Mouse (Mus musculus) urinary bladder, postnatal 36 days (tissue): Measurements from ENCODE around the gene Prmt8.

Experiments
- DNase-seq, 2 experiments: peaks; one replicate each; pipeline ENCODE4 v3.0.0; 2022; ENCODE audit warnings: low spot score in 2 of 2, mixed read lengths in 1 of 2

The Prmt8 gene

DNA sequence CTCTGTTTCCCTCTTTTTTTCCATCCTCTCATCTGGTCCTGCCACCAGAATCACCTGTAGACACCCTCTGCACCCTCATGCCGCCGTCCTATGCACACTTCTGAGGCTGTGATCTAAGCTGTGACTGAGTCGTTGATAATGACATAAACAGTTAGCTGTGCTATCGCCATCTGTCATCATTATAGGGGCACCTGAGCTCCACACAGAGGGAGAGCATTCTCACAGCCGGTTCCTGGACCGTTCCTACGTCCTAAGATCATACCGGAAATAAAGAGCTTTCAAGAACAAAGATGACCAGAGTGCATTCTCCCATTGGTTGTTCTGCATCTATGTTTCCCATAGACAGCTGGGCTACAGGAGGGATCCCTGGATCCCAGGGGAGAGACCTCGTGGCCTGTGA lies 28.6 kb downstream of the Prmt8 start:
- no peak for DNase-seq

DNA sequence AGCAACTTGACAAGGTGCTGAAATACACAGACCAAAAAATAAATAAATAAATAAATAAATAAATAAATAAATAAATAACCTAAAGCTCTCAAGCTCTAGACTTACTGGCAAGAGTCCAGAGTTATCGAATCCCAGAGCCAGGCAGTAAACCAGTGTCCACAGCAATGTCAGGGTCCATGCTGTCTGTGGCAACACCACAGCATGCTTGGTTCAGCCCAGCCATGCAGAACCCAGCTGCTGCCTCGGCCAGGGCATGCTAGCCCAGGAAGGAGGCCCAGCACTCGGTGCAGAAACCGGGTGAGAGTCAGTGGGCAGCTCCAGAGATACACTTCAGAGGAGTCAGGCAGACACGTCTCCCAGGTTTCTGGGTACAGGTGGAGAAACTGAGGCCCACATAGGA lies 29.4 kb downstream of the Prmt8 start:
- DNase-seq, result no peak

DNA sequence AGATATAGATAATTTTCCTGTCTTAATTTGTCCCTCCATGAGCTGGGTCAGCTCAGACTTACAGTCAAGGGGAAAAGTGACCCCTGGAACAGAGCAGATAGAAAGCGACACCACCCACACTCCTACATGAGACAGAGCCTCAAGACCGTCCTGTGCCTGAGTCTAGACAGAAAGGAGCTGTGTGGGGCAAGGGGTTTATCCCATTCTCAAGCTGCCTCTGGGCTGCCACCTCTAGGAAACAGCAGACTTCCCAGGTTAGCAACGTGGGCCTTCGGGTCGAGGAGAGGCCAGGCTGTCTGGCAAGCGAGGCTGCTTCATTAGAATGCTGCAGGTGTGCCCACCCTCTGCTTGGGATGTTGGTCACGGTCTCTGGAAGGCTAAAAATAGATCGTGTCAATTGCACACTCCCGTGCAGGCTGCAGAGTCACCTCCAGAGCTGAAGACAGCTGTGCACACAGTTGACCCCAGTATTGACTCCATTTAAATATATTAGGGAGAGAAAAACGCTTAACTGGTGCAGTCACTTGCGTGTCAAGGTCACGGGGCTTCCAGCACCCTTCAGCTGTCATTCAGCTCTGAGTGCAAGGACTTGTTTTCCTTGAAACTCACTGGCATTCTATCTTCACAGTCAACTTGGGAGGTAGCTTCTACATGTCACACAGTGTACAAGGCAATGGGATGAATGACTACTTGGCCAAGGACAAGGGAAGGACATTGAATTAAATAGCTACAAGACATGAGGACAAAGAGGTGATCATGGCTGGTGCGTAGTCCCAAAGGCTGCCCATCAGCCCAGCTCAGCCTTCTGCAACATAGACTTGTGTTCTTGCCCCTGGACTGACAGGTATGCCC lies 33.9 kb downstream of the Prmt8 start:
- DNase-seq, result no peak

DNA sequence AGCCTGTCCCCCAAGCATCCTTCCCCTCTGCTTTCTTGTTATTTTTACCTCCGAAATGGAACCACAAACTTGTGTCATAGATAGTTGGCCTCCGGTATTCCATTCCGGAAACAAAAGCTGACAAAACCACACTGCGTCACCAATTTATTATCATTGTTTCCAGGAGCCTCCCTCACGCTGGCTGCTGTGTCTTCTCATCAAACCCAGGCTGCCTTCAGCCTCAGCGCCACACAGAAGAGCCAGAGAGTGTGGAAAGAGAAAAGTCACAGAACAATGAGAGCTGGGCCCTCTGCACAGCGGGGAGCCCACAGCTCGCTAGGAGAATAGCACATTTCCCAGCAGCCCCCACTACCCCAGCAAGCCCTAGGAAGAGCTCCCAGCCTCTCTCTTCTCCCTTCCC lies 46.1 kb downstream of the Prmt8 start:
- DNase-seq, result no peak

DNA sequence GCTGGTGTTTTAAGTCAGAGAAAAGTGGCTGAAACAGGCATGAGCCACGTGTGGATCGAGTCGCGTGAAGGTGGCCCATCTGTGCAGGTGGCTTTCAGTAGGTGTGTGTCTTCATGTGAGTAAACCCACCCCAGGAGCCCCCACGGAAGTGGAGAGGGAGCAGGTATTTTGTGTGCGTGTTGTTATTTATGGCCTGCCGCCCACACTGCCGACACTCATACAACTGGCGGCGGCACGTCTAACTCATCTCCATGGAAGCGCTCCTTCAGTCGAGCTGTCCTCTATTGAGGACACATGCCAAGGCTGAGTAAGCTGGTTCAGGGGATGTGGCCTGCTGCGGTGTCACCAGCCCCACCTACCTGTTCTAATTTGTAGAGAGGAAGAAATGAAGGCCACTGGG lies 49.4 kb downstream of the Prmt8 start:
- no peak for DNase-seq

DNA sequence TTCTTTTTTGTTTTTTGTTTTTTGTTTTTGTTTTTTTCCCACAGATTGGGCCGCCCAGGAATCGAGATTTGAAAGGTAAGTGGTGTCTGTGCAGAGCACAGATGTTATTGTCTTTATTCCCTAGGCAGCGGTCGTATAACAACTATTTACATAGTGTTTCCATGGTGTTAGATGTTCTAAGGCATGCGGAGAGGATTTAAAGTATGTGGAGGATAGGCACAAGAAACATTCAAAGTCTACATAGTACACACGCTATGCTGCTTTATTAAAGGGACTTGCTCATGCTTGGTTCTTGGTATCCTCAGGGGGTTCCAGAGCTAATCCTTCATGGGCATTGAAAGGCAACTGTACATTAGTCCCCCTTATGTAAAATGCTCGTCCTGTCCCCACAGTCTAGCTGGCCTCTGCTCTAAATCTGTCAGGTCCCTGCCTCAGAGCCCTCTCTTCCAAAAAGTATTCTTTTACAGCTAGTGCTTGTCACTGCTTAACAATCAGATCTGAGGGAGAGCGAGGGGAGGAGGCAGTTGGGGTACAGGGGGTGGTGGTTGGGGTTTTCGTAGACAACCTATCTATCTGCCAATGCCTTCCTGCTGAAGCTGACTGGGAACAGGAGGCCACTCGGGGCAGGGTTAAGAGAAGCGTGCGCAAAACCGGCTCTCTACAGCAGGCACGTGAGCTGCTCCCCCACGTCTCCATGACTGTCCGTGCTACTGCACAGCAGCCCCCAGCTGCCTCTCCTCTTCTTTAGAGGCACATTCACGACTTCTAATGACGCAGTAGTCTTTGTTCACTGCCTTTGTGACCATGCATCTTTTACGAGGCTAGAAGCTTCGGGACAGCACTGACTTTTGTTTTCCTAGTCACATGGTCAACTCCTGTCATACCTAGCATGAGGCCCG lies 51.8 kb downstream of the Prmt8 start:
- DNase-seq, result no peak

DNA sequence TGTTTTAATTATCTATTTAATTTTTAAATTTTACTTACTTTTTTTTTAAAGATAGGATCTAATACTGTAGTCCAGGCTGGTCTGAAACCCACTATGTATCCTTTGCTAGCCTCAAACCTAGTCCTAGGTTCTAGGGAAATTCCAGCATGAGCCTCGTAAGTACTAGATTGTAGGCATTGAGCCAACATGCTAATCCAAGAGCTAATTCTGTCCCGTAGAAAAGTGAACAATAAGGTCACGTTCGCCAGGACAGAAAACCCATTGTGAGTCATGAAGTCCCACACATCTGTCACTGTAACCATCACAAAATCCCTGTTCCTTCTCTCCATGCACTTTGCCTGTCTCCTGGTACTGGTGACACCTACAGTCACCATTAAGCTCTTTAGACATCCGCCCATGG lies 53.8 kb downstream of the Prmt8 start:
- DNase-seq, result no peak

DNA sequence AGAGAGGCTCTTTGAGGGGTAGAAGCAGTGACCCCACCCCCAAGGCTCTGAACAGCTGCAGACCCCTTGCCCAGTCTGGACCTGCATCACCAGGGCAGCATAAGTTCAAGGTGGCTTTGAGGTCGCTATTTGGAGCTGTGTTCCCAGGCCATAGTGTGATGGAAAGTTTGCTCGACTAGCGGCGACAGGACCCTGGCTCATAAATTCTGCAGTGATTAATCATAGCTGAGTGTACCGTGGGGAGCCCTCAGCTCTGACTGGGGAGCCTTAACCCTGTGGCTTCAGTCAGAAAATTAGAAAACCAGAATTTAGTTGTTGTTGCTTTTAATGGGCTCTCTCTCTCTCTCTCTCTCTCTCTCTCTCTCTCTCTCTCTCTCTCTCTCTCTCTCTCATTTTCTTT lies 54.4 kb downstream of the Prmt8 start:
- peak in 1 of 2 experiments; percentile 2 for DNase-seq

DNA sequence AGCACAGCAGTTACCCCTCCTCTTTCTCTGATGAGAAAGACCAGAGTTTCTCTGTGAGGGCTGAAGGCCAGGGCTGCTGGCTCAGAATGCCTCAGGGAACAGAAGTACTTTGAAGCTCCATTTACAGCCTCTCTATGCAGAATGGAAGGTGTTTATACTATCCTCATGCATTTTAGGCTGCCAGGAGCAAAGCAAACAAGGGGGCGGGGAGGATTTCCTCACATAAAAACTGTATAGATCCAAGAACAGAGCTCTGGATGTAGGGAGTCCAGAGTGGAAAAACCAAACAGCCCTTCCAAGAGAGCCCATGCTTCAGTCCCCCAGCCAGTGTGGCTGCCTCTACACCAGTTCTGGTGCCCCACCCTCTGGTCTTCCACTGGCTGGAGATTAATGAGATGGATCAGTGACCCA lies 61.0 kb downstream of the Prmt8 start:
- DNase-seq, result no peak

DNA sequence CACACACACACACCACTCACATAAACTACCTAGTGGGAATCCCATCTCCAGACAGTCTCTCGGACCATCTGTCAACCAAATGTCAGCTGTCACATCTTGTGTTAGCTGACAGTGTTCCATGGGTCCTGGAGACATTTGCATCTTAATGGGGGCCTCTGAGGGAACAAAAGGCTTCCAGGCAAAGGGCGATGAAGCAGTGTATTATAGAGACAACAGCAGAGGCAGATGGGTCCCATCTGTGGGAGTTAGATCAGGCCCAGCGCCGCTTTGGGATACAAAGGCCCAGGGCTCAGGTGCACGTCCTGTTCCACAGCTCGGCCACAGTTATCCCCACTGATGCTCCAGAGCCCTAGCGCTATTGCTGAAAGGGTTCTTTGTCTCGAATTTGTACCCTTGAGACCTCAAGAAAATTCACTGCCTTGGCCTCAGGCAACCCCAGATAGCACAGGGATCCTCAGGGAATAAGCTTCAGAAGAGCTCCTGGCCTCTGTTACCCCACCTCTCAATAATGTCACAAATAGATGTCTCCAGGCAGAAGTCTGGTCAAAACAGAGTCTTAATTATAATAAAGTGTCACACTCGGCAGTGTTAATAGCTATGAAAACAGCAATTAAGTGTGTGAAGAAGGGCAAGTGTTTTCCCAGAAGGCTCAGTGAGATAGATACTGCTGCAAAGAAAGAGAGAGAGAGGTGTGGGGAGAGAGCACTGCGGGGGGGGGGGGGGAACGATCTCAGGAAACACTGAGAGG lies 68.1 kb downstream of the Prmt8 start:
- no peak for DNase-seq

DNA sequence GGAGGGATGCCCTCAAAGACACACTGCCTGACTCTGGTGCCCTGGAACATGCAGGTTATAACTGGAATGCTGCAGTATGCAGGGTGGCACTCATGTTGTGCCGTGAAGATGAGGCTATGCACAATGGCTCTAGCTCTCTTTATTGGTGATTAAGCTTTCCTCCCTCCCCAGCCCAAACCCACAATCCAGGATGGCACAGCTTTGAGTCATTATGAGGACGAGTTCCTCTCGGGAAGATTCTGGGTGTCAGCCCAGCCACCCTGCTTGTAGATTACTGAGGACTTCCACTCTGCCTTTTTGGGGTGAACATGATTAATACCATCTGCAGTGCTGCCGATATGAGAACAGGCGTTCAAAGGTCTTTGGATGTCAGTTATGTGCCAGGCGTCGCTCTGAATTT lies 75.6 kb downstream of the Prmt8 start:
- no peak for DNase-seq

DNA sequence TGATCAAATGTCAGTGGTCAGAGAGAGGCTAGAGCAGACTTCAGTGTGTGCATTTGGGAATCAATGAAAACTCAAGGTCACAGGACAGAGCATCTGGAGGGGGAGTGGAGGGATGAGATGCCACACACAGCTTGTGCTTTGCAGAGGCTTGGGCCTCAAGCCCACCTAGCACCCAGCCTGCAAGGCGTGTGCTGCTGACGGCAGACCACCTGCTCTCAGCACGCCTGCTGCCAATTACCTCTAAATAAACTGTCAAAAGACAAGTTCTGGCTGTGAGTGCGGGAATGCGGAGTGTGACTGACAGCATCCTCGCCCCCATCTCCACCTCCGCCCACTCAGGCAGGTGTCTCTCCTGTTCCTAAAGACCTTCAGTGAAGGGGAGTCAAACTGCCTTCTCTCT lies 77.0 kb downstream of the Prmt8 start:
- no peak for DNase-seq

DNA sequence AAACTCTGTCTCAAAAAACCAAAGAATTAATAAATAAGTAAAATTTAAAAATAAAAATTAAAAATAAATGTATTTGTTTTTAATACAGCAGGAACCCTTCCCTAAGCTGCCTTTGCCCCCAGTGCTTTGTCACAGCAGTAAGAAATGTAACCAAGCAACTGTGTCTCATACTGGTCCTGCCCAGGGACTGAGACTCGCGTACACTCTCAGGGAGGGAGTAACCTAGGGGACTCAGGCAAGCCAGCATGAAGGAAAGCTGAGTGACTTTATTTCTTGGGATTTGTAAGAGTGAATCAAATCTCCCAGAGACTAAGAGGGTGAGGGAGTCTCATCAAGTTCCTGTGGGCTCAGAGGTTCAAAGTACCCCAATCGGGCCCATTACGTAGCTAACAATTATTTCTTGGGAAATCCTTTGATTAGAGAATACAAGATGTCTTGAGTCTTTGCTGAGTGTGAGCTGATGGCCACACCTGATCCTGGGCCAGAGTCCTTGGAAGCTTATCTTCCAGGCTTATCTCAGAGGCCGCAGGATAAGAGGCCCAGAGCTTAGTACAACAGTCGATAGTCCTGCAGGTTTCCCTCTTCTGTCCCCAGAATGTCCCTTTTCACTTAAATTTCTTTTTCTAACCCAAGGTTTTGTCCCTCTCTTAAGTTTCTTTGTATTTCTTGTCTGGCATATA lies 82.0 kb downstream of the Prmt8 start:
- DNase-seq, result no peak

DNA sequence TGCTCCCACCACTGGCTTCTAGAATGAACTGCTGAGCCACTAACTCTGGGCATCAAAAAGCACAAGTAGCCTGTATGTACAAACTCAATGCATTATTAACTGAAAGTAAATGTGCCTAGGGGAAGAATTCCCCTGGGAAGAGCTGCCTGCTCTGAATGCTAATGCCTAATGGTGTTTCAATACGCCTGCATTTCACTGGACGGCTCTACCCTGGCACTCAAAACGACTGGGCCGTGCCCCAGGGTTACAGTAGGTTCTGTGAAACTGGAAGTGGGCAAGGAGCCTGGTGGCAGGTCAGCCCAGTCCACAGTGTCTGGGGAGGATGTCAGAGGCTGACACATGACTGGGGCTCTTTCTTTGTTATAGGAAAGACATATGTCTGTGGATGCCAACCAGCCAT lies 84.3 kb downstream of the Prmt8 start:
- peak in 1 of 2 experiments; percentile 39 for DNase-seq

DNA sequence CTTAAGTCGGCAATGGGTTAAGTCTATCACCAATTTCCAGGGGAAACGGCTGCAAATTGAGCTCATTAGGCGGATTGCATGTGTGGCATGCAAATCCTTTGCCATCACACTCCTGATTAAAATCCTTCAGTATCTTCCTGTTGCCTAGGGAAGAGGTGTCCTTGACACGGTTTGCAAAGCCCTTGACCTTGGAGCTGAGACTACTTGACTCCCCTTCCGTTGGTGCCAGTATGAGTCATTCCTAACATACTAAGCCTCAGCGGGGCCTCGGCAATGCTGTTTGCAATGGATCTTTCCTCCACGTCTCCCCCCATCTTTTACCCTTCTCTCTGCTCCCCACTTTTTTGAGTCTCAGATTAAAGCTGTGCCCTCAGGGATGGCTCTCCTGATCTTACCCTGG lies 85.7 kb downstream of the Prmt8 start:
- no peak for DNase-seq

DNA sequence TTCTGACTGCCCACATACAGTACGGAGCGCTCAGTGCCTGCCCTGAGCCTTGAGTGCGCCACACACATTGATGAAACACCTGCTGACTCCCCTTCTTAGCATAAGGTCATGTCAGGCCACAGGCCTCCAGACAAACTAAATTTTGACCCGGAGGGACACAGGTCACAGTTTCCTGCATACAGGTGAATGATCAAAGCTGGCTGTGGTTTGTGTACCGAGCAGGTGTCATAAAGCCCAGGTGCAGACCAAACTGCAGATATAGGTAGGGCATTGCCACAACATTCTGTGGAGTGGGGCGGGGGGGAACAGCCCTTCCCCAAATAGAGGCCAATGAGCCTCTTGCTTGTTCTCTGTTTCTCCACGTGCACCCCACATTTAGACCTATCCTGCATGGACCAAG lies 88.5 kb downstream of the Prmt8 start:
- DNase-seq, result no peak

DNA sequence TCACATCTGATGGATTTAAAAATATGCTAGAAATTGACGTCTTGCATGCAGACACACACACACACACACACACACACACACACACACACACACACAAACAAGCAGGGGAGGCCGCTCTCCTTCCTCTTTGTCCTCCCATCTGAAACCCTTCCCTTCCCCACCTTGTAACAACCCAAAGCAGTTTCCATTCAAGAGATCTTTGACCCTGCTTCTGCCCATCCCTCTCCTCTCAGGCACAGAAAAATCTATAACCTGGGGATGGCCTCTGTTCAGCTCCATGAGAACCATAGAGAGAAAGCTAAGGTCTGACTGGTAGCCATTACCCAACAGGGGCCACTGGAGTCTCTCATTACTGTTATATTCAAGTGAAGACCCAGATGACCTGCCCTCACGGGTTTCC lies 90.3 kb downstream of the Prmt8 start:
- DNase-seq, result no peak

DNA sequence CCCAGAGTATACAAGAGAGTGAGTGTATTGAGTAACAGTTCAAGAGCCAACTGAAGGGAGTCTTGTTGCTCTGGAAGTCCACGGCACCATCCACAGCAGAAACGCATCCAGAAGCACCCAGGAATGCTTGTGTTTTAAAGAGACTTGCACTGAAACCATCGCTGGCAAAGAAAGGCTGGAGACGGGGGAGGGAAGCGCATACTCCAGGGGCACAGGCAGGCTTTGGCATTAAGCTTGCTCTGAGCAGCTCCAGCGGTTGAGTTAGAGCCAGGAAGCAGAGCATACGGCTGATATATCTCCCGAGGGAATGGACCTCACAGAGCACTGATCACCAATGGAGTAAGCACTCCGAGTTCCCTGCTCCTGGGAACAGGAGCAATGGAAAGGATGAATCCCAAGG lies 91.0 kb downstream of the Prmt8 start:
- no peak for DNase-seq

DNA sequence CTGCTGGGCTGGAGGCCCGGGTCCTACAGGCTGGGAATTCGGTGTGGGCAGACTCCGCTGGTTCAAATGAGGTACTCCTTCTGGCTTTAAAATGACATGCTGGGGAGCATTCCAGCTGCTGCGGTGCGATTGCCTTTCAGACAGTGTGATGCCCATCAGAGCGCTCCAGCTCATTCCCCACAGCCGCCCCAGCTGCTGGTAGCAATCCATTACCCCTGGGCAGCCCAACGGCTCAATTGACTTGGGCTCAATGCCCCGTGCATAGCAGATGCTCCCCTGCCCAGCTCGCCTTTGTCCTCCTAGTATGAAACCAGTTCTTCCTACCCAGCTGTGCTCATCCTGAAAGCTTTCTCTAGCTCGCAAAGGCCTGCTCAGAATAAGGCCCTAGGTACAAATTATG lies 92.4 kb downstream of the Prmt8 start:
- DNase-seq, result no peak

DNA sequence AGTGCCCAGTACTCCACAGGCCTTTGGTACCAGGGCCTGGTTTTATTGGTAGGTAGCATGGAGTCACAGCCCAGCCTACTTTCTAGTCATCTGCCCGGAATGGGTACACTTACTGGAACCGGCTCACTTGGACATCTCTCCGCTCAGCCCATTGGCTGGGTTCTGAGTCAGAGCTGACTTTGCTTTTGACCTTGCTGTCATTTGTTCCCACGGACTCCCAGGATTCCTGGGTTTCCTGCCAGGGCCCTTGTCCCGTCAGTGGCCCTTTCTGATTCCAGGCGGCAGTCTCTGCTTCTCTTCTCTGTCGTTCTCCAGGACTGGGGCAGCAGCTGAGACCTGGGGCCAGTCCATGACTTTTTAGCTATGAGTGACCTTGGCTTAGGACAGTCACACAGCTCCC lies 97.2 kb downstream of the Prmt8 start:
- no peak for DNase-seq

DNA sequence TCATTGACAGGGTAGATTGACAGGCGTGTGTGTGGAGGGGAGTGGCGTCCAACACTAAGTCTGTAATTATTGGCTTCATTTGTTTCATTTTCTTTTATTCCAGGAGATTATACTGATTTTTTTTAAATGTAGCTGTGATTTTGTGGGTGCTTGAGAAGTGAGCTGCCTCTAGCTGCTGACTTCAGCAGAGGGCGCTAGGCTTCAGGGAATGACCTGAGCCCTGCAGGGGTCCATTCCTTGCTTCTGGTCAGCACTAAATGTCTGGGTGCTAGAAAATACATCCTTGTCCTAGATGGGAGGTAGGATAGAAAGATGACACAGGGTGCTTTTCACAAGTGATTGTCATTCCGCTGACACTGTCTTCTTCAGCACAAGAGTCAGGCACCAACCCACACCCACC lies 99.2 kb downstream of the Prmt8 start:
- no peak for DNase-seq

DNA sequence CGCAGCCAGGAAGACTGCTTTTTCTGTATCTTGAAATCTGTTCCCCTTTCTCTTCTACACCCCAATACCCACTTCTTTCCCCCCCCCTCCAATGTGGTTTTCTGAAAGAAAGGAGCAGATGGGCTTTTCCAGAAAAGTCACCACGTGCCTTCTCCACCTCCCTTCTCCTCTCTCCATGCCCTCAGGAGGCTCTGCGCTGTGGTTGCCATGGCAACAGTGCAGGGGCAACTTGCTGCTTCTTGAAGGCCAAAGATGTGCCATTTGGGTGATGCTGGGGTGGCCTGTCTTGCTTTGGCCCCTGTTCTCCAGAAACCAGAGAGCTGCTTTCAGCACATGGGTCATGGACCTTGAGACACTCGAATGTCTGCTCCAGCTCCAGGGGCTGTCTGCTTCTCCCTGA lies 100.0 kb downstream of the Prmt8 start:
- DNase-seq, result no peak
